Mouse (Mus musculus) layer of hippocampus, adult 9-10 months (tissue): ENCODE results near the gene Rex2.
"Not testable (repeated sequence)": the region's sequence is repeated elsewhere in the genome, so short reads cannot be mapped to it uniquely, and the experiment has no call there.

Experiments used
- DNase-seq: peaks from one replicate; pipeline ENCODE4 v3.0.0; 2022; ENCODE audit warnings: low spot score

The Rex2 gene

DNA sequence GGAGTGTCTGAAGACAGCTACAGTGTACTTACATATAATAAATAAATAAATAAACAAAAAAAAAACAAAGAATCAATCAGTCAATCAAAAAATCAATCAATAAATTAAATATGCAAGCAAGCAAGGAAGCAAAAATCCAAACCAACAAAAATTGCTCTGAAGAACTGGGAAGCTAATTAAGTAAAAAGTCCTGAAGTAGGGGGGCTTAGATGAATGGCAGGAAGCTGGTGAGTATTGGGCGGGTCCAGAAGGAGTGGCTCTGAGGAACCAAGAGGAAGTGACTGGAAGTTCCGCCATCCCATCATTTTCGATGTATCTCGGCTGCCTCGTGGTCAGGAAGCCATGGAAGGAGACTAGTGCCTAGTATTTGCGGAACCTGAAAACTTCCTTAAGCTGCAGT is at the start of gene Rex2:
TSS of gene Rex2 (plus strand) at position 301 of the 400 bp plus-strand sequence.
- not testable (repeated sequence) for DNase-seq

DNA sequence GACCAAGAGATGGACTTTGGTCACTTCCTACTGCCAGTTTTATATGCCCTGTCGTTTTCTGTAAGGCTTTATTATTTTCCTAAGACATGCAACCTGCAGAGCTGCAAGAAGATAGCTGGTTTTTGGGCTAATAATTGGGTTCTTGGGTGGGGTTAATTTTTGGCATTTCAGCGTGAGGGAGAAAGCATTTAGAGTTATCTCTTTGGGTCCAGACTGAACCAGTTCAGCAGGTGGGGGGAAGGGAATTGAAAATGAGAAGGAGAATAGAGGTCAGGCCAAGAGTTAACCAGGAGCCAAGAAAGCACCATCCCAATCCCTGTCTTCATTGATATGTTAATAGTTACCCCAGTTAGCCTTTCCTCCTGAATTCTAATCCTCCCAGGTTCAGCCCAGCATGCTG is 45.1 kb upstream of the Rex2 start:
- DNase-seq, result not testable (repeated sequence)

DNA sequence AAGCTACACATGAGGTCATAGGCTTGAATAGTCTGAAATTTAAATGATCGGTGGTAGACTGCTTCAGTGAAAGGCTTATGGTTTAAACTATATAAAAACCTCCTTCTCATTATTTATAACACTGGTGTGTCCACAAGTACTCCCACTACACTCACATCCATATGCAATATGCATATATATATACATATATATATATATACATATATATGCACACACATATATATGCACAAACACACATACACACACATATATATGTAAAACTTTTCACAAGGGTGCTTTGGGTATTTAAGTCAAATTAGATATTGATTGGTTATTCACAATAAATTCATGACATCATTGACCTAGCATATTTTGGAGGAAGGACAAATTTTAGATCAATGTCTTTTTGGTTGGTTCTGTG is 3.2 kb upstream of the Rex2 start:
- DNase-seq, result not testable (repeated sequence)

DNA sequence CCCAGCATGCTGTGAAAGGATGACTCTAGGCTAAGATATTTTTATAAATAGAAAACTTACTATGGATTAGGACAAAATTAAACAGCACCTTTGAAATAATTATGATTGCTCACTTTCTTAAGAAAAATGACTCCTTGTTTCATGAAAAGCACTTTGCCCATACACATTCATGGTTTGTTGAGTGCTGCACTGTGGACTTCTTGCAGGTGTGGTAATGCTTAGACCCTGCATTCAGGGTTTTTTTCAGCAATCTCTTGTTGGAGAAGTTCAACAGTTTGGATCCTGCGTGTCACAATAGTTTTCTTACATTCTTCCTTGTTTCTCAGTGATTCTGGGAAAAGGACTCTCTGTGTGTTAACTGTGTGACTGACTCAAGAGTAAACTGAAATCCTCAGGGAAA is 4.7 kb downstream of the Rex2 start:
- DNase-seq, result not testable (repeated sequence)

DNA sequence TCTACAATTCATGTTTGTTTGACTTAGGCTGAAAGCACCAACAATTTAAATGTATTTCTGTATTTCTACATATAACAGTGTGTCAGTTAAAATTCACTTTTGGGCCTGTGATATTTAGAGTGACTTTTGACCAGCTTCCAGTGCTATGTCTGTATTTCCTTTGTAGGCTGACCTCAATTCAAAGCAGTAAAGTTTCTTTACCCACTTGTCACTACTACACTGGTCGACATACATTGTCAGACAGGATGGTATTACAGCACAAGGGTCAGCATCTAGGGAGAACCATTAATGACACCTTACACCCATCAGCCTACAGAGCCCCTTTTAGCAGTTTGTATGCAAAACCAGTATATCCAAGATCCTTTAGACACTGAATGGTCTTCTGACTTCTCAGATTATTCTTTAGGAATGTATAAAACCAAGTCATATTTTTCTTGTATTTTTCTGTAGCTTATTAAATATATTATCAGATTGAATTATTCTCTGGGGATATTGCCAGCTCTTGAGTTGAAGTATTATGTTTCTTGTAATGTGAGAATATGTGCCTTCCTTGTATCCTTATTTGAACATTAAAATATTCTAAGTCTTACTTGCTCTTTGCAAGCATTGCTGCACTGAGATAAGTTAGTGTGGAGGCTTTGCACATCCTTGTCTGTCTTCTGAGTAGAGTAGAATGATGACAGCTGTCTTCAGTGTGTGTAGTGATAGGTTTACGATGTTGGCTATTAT is 9.8 kb downstream of the Rex2 start:
- not testable (repeated sequence) for DNase-seq

DNA sequence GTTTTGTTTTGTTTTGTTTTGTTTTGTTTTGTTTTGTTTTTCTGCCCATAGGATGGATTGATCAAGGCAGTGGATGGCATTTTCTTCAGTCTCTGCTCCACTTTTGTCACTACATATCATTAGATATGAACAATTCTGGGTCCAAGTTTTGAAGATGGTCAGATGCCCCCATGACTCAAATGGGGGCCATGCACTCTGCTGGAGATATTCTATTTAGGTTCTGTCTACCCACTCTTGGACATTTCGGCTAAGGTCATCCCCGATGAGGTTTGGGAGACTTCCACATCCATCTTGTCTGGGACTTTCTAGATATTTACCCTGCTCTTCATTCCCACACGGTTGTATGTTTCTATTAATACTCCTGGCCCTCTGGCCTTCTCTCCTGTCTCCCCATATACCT is 42.1 kb downstream of the Rex2 start:
- DNase-seq, result not testable (repeated sequence)

DNA sequence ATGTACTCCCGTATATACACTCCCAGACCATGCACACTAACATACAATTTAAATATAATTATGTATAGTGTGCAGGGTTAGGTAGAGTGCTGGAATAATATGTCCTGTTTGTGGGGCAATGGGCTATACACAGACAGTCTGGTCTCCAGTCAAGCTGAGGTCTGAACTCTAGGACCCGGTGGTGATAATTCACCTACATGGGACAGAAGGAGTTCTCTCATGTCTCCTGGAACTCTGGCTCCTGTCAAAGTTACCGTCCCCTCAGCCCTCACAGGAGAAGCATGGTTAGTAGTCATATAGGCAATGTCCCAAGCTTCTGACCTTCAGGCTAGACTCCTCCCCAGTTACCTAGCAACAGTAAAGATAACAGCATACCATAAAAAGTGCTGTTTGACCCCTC is 44.2 kb downstream of the Rex2 start:
- DNase-seq, result not testable (repeated sequence)

DNA sequence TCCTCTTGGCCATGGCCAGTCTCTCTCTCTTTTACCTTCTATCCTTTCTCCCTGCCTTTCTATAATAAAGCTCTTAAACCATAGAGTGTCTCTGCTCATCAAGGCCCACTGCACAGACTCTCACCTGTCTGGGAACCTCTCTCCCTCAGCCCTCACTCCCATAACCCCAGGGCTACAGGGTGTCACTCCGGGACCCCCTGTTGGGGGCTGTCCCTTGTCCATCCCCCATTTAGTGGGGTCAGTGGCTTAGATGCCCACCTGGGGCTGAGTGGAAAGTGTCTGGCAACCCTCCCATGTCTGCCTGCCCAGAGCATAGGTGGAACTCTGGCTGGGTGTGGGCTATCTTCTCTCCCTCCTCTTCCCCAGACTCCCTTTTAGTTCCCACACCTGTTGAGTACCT is 44.7 kb downstream of the Rex2 start:
- not testable (repeated sequence) for DNase-seq

DNA sequence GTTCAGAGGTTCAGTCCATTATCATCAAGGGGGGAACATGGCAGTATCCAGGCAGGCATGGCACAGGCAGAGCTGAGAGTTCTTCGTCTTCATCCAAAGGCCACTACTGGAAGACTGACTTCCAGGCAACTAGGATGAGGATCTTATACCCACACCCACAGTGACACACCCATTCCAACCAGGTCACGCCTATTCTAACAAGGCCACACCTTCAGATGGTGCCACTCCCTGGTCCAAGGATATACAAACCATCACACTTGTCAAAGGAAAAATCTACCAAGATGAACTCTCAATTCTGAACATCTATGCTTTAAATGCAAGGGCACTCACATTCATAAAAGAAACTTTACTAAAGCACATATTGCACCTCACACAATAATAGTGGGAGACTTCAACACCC is 74.0 kb downstream of the Rex2 start:
- not testable (repeated sequence) for DNase-seq

DNA sequence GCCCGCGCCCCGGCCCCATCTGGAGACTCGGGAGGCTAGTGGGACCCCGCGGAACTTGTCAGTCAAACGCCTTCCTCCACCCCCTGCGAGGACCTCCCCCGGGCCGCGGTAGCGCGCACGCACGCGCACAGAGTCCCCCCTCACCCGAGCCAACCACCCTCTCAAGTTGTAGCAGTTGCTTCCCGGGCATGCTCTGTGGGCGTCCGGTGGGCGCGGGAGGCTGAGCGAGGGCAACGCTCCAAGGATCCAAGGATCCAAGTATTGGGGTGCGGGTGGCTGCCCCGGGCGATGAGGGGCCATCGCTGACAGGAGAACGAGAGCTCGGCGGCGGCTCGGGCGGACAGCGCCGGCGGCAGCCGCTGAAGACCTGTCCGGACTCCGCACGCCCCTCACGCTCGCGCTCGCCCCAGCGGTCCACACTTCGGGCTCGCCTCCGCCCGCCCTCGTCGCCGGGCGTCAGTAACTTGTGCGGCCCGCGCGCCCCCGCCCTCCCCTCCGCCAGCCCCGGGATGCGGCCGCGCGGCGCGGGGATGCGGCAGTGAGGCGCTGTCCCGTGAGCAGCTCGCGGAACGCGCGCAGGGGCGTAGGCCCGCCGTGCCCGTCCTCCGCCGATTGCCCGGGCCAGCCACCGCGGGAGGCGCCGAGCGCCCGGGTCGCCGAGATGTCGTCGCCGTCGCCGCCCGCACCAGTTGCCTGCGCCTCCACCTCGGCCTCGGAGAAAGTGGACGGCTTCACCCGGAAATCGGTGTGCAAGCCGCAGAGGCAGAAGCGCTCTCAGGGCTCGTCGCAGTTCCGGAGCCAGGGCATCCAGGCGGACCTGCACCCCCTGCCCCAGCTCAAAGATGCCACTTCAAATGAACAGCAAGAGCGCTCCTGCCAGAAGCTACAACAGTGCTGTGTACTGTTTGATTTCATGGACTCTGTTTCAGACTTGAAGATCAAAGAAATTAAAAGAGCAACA is 80.3 kb downstream of the Rex2 start:
- not testable (repeated sequence) for DNase-seq

DNA sequence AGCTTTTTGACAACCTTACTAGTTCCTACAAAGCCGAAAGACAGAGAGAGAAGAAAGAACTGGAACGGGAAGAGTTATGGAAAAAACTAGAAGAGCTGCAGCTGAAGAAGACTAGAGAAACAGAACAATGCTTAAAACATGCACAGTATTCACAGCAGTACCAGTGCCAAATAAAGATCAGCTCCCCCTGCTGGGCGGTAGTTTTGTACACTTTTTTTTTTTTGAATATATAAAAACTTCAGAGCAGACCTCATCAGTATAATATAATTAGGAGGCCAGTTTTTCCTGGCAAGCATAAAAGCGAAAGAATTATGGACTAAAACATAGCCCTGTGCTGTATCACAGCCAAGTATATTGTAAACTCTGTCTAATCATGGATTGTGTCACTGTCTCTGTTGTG is 82.2 kb downstream of the Rex2 start:
- DNase-seq, result not testable (repeated sequence)
